Mouse (Mus musculus): ENCODE results near the gene Cdk10.

GRCm38 (mm10) chr8:123211876-123212275 lies 12.8 kb upstream of the Cdk10 start:
- TF ChIP-seq USF1 (IDR thresholded peaks at IDR 0.05; ENCODE audit: low read depth) (no peak), POLR2AphosphoS2 (IDR thresholded peaks at IDR 0.05; ENCODE audit: insufficient read length, low read depth) (no peak), TCF12 (IDR thresholded peaks at IDR 0.05; ENCODE audit: insufficient read depth, poor library complexity, severe bottlenecking) (no peak), MYOD1 (IDR thresholded peaks at IDR 0.05; ENCODE audit: control insufficient read depth in 1 of 3, insufficient read length in 2 of 3, low read depth in 2 of 3) (no peak)
